Mouse (Mus musculus): Measurements from ENCODE around the gene Hsf2.

The Hsf2 gene

GRCm38 (mm10) chr10:57549631-57550030, 63.4 kb downstream of the Hsf2 start:
- Histone ChIP-seq H3K4me1 (replicated peaks; ENCODE audit: low read depth, low read length) (no peaks in the 10 kb centered on the region), H3K27me3 (ENCODE audit: insufficient read depth, low read length) (no peaks in the 10 kb centered on the region)

DNA sequence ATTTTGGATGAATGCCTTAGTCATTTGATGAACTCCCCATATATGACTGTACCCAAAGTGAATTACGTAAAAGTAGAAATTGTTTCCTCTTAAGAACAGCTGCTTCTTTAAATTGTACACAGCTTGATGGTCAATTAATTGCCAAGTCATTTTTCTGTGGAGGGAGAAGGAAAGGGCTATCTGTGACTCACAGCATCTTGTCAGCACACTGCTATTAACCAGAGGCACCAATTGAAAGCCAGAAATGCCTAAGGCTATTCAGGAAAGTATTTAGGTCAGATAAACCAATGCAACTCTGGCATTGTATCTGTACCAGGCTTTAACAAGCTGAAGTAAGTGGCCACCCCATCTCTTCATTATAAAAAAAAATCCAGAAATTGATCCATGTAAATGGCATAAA, 67.5 kb downstream of the Hsf2 start:
- no peak overlapping the region for H3K4me3 ChIP-seq (replicated peaks; ENCODE audit: low read length)
- no peaks in the 10 kb centered on the region for H3K27me3 ChIP-seq (ENCODE audit: insufficient read depth, low read length)
- H3K9me3 ChIP-seq (ENCODE audit: low read length): no peaks in the 10 kb centered on the region
- TF ChIP-seq POU5F1 (IDR thresholded peaks at IDR 0.05; ENCODE audit: borderline replicate concordance, low read length) (no peak), NANOG (IDR thresholded peaks at IDR 0.05; ENCODE audit: borderline replicate concordance, low read length) (no peak), CTCF (conservative IDR thresholded peaks at IDR 0.05; ENCODE audit: low read length) (no peak)
- H3K4me1 ChIP-seq (replicated peaks; ENCODE audit: low read depth, low read length): no peaks in the 10 kb centered on the region
- H3K36me3 ChIP-seq (ENCODE audit: insufficient read depth, low read length): no peaks in the 10 kb centered on the region

More at GRCm38 (mm10) chr10:57549631-57550030, 63.4 kb downstream of the Hsf2 start:
- H3K36me3 ChIP-seq (ENCODE audit: insufficient read depth, low read length): no peaks in the 10 kb centered on the region
- H3K9me3 ChIP-seq (ENCODE audit: low read length): no peaks in the 10 kb centered on the region
- TF ChIP-seq POU5F1 (IDR thresholded peaks at IDR 0.05; ENCODE audit: borderline replicate concordance, low read length): no peak
- TF ChIP-seq CTCF (conservative IDR thresholded peaks at IDR 0.05; ENCODE audit: low read length): no peak
- TF ChIP-seq NANOG (IDR thresholded peaks at IDR 0.05; ENCODE audit: borderline replicate concordance, low read length): no peak
- no peak overlapping the region for H3K4me3 ChIP-seq (replicated peaks; ENCODE audit: low read length)

DNA sequence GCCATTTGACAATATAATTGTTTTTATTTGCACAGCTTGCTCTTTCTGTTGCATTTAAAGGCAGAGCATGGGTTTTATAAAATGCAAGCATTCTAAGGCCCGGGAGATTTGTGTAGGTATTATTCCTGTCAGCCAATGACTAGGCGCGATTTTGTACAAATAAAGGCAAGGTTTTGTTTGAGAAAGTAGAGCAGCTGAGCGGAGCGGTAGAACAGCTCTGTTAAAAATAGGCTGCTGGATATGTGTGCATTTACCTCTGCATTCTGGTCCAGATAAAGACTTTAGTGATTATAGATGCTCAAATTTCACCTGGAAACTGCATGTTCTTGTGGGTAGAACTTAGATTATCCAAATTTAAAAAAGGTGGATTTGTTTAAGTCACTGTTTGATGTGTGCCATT, 71.4 kb downstream of the Hsf2 start:
- no peaks in the 10 kb centered on the region; the same call in 1 of the 2 replicates for H3K4me1 ChIP-seq (replicated peaks; ENCODE audit: low read depth, low read length)
- TF ChIP-seq NANOG (IDR thresholded peaks at IDR 0.05; ENCODE audit: borderline replicate concordance, low read length) (no peak), POU5F1 (IDR thresholded peaks at IDR 0.05; ENCODE audit: borderline replicate concordance, low read length) (no peak), CTCF (conservative IDR thresholded peaks at IDR 0.05; ENCODE audit: low read length) (no peak)
- H3K9me3 ChIP-seq (ENCODE audit: low read length): no peaks in the 10 kb centered on the region
- no peaks in the 10 kb centered on the region for H3K36me3 ChIP-seq (ENCODE audit: insufficient read depth, low read length)
- no peak overlapping the region for H3K4me3 ChIP-seq (replicated peaks; ENCODE audit: low read length)
- H3K27me3 ChIP-seq (ENCODE audit: insufficient read depth, low read length): no peaks in the 10 kb centered on the region

All from E14TG2a.4 (cell line).